Mouse (Mus musculus): ENCODE results near the gene Pex12. TPM values are rescaled to one million over a fixed set of nuclear protein-coding genes. Genes with fewer than 3 reads are reported as not detected.
A peak's percentile ranks its signal among the peaks of the same experiment; 100 is the strongest.
"Not testable (repeated sequence)": the region's sequence is repeated elsewhere in the genome, so short reads cannot be mapped to it uniquely, and the experiment has no call there.

Pex12 gene
- polyA plus RNA-seq, 1 experiment from 2014 or later, result 13.6 TPM

GRCm38 (mm10) chr11:83276251-83276650, 26.1 kb downstream of the Pex12 start:
- Histone ChIP-seq H3K9me3 (replicated peaks; ENCODE audit: control insufficient read depth, low read length) (no peaks in the 10 kb centered on the region), H3K36me3 (ENCODE audit: control insufficient read depth, insufficient read depth, low read length) (no peaks in the 10 kb centered on the region), H3K27ac (ENCODE audit: low read length) (no peak overlapping the region), H3K4me3 (replicated peaks; ENCODE audit: low read length) (no peak overlapping the region), H3K27me3 (ENCODE audit: control insufficient read depth, insufficient read depth, low read length) (no peaks in the 10 kb centered on the region), H3K4me2 (ENCODE audit: low read depth, low read length) (no peak overlapping the region), H3K9ac (ENCODE audit: low read length) (no peak overlapping the region), H3K4me1 (ENCODE audit: control insufficient read depth, insufficient read depth, low read length) (no peaks in the 10 kb centered on the region; the same call in 1 of the 2 replicates)
- WGBS, result 47% methylated on average over 7 of the region's 7 CpGs
- no peak for ATAC-seq (ENCODE audit: insufficient read depth, low FRiP score)

GRCm38 (mm10) chr11:83271951-83272843, 30.2 kb downstream of the Pex12 start:
- H3K27me3 ChIP-seq (ENCODE audit: control insufficient read depth, insufficient read depth, low read length), result no peaks in the 10 kb centered on the region
- WGBS, result 14% methylated on average over 2 of the region's 2 CpGs
- H3K36me3 ChIP-seq (ENCODE audit: control insufficient read depth, insufficient read depth, low read length), result no peaks in the 10 kb centered on the region
- no peak overlapping the region; the same call in 1 of the 2 replicates for H3K4me2 ChIP-seq (ENCODE audit: low read depth, low read length)
- ATAC-seq (ENCODE audit: insufficient read depth, low FRiP score), result no peak
- no peak overlapping the region for H3K9ac ChIP-seq (ENCODE audit: low read length)
- H3K4me1 ChIP-seq (ENCODE audit: control insufficient read depth, insufficient read depth, low read length), result no peaks in the 10 kb centered on the region; the same call in none of the 2 replicates
- no peaks in the 10 kb centered on the region for H3K9me3 ChIP-seq (replicated peaks; ENCODE audit: control insufficient read depth, low read length)
- 0 out of 2 replicates have a peak overlapping the region, but pooled peaks have one; percentile 60 for H3K27ac ChIP-seq (ENCODE audit: low read length)
- H3K4me3 ChIP-seq (replicated peaks; ENCODE audit: low read length), result no peak overlapping the region

GRCm38 (mm10) chr11:83271151-83271950, 31.0 kb downstream of the Pex12 start:
- Histone ChIP-seq H3K4me2 (ENCODE audit: low read depth, low read length) (peak overlapping the region; percentile 62), H3K4me1 (ENCODE audit: control insufficient read depth, insufficient read depth, low read length) (no peaks in the 10 kb centered on the region; the same call in none of the 2 replicates), H3K36me3 (ENCODE audit: control insufficient read depth, insufficient read depth, low read length) (no peaks in the 10 kb centered on the region), H3K27me3 (ENCODE audit: control insufficient read depth, insufficient read depth, low read length) (no peaks in the 10 kb centered on the region), H3K9me3 (replicated peaks; ENCODE audit: control insufficient read depth, low read length) (no peaks in the 10 kb centered on the region), H3K9ac (ENCODE audit: low read length) (peak overlapping the region; percentile 72), H3K4me3 (replicated peaks; ENCODE audit: low read length) (peak overlapping the region; percentile 62), H3K27ac (ENCODE audit: low read length) (peak overlapping the region; percentile 66)
- peak; percentile 90 for ATAC-seq (ENCODE audit: insufficient read depth, low FRiP score)
- WGBS, result under 1% methylated on average over 26 of the region's 26 CpGs

- peak overlapping the region; percentile 72 for H3K9ac ChIP-seq (ENCODE audit: low read length)
- no peaks in the 10 kb centered on the region; the same call in 1 of the 2 replicates for H3K4me1 ChIP-seq (ENCODE audit: control insufficient read depth, insufficient read depth, low read length)
- under 1% methylated on average over 6 of the region's 6 CpGs for WGBS
- H3K4me3 ChIP-seq (replicated peaks; ENCODE audit: low read length), result peak overlapping the region; percentile 62
- peak; percentile 48 for ATAC-seq (ENCODE audit: insufficient read depth, low FRiP score)
- H3K9me3 ChIP-seq (replicated peaks; ENCODE audit: control insufficient read depth, low read length), result no peaks in the 10 kb centered on the region
- no peaks in the 10 kb centered on the region for H3K27me3 ChIP-seq (ENCODE audit: control insufficient read depth, insufficient read depth, low read length)
- H3K36me3 ChIP-seq (ENCODE audit: control insufficient read depth, insufficient read depth, low read length), result no peaks in the 10 kb centered on the region
- H3K4me2 ChIP-seq (ENCODE audit: low read depth, low read length), result peak overlapping the region; percentile 62
- no peak overlapping the region for H3K27ac ChIP-seq (ENCODE audit: low read length)
These were observed 31.6 kb downstream of the Pex12 start for GRCm38 (mm10) chr11:83270842-83271150.

- H3K4me2 ChIP-seq (ENCODE audit: low read depth, low read length), result no peak overlapping the region
- no peaks in the 10 kb centered on the region for H3K36me3 ChIP-seq (ENCODE audit: control insufficient read depth, insufficient read depth, low read length)
- no peak overlapping the region for H3K4me3 ChIP-seq (replicated peaks; ENCODE audit: low read length)
- ATAC-seq (ENCODE audit: insufficient read depth, low FRiP score), result no peak
- H3K27ac ChIP-seq (ENCODE audit: low read length), result no peak overlapping the region
- no peak overlapping the region for H3K9ac ChIP-seq (ENCODE audit: low read length)
- H3K4me1 ChIP-seq (ENCODE audit: control insufficient read depth, insufficient read depth, low read length), result no peaks in the 10 kb centered on the region
- H3K9me3 ChIP-seq (replicated peaks; ENCODE audit: control insufficient read depth, low read length), result no peaks in the 10 kb centered on the region
- WGBS, result 58% methylated on average over 3 of the region's 3 CpGs
- no peaks in the 10 kb centered on the region for H3K27me3 ChIP-seq (ENCODE audit: control insufficient read depth, insufficient read depth, low read length)
These were observed 39.2 kb downstream of the Pex12 start for GRCm38 (mm10) chr11:83263146-83263545.

- Histone ChIP-seq H3K4me2 (ENCODE audit: low read depth, low read length) (no peak overlapping the region), H3K9ac (ENCODE audit: low read length) (no peak overlapping the region), H3K27ac (ENCODE audit: low read length) (no peak overlapping the region), H3K36me3 (ENCODE audit: control insufficient read depth, insufficient read depth, low read length) (no peaks in the 10 kb centered on the region), H3K4me3 (replicated peaks; ENCODE audit: low read length) (no peak overlapping the region), H3K4me1 (ENCODE audit: control insufficient read depth, insufficient read depth, low read length) (no peaks in the 10 kb centered on the region), H3K9me3 (replicated peaks; ENCODE audit: control insufficient read depth, low read length) (no peaks in the 10 kb centered on the region), H3K27me3 (ENCODE audit: control insufficient read depth, insufficient read depth, low read length) (no peaks in the 10 kb centered on the region)
- 91% methylated on average over 1 of the region's 1 CpGs for WGBS
- no peak for ATAC-seq (ENCODE audit: insufficient read depth, low FRiP score)
These were observed 39.7 kb downstream of the Pex12 start for GRCm38 (mm10) chr11:83262673-83263072.

GRCm38 (mm10) chr11:83257211-83257610, 45.2 kb downstream of the Pex12 start:
- not testable (repeated sequence) for H3K27me3 ChIP-seq (ENCODE audit: control insufficient read depth, insufficient read depth, low read length); H3K9me3 ChIP-seq (replicated peaks; ENCODE audit: control insufficient read depth, low read length)
- WGBS, result 30% methylated on average over 5 of the region's 5 CpGs

More at GRCm38 (mm10) chr11:83257211-83257610, 45.2 kb downstream of the Pex12 start:
- H3K36me3 ChIP-seq (ENCODE audit: control insufficient read depth, insufficient read depth, low read length); H3K27ac ChIP-seq (ENCODE audit: low read length); ATAC-seq (ENCODE audit: insufficient read depth, low FRiP score); H3K4me3 ChIP-seq (replicated peaks; ENCODE audit: low read length); H3K4me2 ChIP-seq (ENCODE audit: low read depth, low read length); H3K9ac ChIP-seq (ENCODE audit: low read length); H3K4me1 ChIP-seq (ENCODE audit: control insufficient read depth, insufficient read depth, low read length): not testable (repeated sequence)

Data from stomach, embryonic 16.5 days (tissue).